Mouse (Mus musculus) gastrocnemius, postnatal 36 days (tissue): ENCODE results near the gene Tspear. TPM values are rescaled to one million over a fixed set of nuclear protein-coding genes. Genes with fewer than 3 reads are reported as not detected.
"Not testable (repeated sequence)": the region's sequence is repeated elsewhere in the genome, so short reads cannot be mapped to it uniquely, and the experiment has no call there.

ENCODE experiments used
- DNase-seq, 2 experiments: peaks; one replicate each; pipeline ENCODE4 v3.0.0; 2022
- intact Hi-C: fragments of 180-260 bp; cut with DNase I; formaldehyde crosslinking; loops from one replicate; pipeline ENCODE4 v1.15.1; 2025
- total RNA-seq, 2 experiments: library from RNA; stranded (reverse); gene quantifications; 2 replicates each; pipeline ENCODE4 v1.2.3; 2021

The Tspear gene
- total RNA-seq, 2 experiments from 2014 or later = not detected

GRCm38 (mm10) chr10:77709831-77710230 is 23.5 kb downstream of the Tspear start:
- intact Hi-C loops = loop anchor here (5.0 kb wide), 1 partner anchor 227 kb away; no protein-coding TSS in a partner anchor

GRCm38 (mm10) chr10:77711157-77711556 is 24.8 kb downstream of the Tspear start, which contains the start of gene Gm10024:
Gm10024 (plus strand) TSS chr10:77711457.
- intact Hi-C loops, DNase-seq: not testable (repeated sequence)

More at GRCm38 (mm10) chr10:77709831-77710230, 23.5 kb downstream of the Tspear start:
- DNase-seq = no peak

GRCm38 (mm10) chr10:77713734-77714133 is 27.4 kb downstream of the Tspear start:
- DNase-seq = no peak
- intact Hi-C loops = no loop called here

DNA sequence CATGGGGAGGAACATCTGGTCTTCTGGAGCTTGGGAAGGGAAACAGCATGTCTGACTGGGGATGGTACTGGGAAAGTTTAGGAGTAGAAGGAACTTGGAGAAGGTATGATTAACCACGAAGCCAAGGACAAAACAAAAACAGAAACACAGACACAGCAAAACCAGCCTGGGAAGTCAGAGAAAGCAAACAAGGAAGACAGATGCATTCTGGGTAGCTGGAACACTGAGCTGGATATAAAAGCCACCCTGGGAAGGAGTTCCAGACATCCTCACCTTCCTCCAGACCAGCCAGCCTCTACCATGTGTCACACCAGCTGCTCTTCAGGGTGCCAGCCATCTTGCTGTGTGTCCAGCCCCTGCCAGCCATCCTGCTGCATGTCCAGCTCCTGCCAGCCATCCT is 29.1 kb downstream of the Tspear start, which contains the start of gene Gm10142:
Gene Gm10142, plus strand, starts transcription at position 301 of the 400 bp plus-strand sequence.
- no peak for DNase-seq
- intact Hi-C loops = no loop called here

DNA sequence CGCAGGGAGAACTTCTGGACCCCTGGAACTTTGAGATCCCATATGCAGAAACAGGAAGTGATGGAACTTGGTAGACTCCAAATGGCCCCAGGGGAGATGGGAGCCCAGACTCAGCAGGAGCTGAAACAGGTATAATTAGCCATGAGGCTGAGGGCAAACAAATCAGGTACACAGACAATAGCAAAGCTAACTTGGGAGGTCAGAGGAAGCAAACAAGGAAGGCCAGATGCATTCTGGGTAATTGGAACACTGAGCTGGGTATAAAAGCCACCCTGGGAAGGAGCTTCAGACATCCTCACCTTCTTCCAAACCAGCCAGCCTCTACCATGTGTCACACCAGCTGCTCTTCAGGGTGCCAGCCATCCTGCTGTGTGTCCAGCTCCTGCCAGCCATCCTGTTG is 33.9 kb downstream of the Tspear start, which contains the start of gene Krtap12-1:
Gene Krtap12-1, plus strand, starts transcription at position 301 of the 400 bp plus-strand sequence.
- intact Hi-C loops, DNase-seq: not testable (repeated sequence)

DNA sequence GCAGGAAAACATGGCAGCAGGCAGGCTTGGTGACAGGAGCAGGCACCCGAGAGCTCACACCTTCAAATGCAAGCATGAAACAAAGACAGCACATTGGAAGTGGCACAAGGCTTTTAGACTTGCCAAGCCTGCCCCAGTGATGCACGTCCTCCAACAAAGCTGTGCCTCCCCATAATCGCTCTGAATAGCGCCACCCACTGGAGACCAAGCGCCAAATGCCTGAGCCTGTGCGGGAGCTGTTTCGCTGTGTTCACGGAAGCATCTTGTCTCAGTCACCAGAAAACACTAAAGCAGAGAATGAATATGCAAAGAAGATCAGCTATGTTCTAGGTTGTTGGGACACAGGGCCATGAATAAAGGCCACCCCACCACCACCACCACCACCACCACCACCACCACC is 38.5 kb downstream of the Tspear start:
- DNase-seq = no peak
- intact Hi-C loops = no loop called here

- intact Hi-C loops = no loop called here
- no peak for DNase-seq
Measured at GRCm38 (mm10) chr10:77726186-77726585, 39.8 kb downstream of the Tspear start, which contains the start of gene Gm10100. Gm10100 (plus strand) TSS chr10:77726486.

GRCm38 (mm10) chr10:77728280-77728679 is 41.9 kb downstream of the Tspear start:
- intact Hi-C loops = no loop called here
- DNase-seq = no peak

DNA sequence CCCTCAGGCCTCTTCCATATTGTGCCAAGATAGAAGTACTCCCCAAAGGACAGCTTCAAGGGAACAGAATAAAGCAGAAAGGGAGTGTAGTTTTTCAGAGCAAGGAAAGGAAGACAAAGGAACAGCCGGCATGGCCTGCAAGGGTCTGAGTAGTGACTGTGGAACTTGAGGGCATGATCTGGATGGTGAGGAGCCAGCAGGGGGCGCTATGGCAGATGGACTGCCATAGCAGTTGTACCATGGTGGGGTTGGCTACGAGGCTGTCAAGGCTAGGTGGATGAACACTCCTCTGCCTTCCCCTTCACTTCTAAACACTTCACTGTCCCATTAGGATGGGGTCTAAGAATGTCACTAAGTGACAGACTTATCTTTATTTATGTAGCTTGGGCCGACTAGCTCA is 42.9 kb downstream of the Tspear start:
- no peak for DNase-seq
- intact Hi-C loops = no loop called here

DNA sequence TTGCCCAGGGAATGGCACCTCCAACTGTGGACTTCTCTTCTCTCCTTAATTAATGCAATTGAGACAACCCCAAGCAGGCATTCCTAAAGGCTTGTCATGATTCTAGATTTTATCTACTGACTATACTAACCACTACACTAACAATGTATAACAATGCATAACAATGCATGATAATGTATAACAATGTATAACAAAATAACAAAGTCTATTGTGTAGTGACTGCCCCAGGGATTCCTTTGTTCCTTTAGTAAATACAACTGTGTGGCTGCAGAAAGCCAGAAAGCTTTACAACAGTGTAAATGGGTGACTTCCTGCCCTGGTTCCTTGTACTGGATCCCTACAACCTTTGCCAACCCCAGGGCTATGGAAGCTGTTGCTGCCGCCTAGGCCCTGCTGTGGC is 49.6 kb downstream of the Tspear start:
- intact Hi-C loops = no loop called here
- no peak for DNase-seq

DNA sequence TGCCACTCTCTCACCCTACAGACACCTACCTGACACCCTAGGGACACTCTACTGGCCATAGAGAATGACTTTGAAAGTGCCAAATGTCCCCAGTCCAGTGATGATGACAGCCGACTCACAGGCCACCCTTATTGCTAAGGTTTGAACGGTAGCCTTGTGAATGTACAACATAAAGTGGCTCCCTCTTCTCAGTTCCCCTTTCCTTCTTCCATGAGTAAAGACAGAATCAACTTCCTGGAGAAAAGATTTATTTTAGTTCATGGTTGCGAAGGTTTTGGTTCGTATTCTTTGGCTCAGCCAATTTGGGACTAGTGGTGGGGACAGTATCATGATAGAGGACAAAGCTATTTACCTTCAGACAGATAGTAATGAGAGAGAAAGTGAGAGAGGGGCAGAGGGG is 52.6 kb downstream of the Tspear start:
- no peak for DNase-seq
- intact Hi-C loops = no loop called here

DNA sequence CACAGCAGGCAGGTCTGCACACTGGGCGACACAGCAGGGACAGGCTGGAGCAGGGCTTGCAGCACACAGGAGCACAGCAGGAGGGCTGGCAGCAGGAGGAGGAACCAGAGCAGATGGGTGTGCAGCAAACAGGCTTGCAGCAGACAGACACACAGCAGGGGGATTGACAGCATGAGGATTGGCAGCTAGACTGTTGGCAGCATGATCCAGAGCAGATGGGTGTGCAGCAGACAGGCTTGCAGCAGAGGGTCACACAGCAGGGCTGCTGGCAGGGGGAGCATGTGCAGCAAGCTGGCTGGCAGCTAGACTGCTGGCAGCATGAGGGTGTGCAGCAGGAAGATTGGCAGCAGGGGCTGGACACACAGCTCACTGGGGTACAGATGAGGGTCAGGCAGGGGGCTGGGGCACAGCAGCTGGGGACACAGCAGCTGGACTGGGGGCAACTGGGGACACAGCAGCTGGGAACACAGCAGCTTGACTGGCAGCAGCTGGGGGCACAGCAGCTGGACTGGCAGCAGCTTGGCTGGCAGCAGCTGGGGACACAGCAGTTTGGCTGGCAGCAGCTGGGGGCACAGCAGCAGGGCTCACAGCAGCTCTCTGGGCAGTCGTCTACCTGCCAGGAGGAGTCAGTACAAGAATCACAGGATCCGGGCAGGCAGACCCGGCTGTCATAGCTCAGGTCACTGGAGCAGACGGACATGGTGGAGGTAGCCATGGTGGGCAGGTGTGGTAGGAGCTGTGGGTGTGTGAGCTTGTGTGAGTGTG is 55.7 kb downstream of the Tspear start, which contains the start of gene Gm18596:
Gene Gm18596, minus strand, starts transcription at position 715 of the 765 bp plus-strand sequence.
- intact Hi-C loops, DNase-seq: not testable (repeated sequence)

DNA sequence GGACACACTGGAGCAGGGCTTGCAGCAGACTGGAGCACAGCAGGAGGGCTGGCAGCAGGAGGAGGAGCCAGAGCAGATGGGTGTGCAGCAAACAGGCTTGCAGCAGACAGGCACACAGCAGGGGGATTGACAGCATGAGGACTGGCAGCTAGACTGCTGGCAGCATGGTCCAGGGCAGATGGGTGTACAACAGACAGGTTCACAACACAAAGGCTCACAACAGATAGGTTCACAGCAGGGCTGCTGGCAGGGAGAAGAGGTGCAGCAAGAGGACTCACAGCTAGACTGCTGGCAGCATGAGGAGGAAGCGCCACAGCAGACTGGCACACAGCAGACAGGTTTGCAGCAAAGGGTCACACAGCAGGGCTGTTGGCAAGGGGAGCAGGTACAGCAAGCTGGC is 64.3 kb downstream of the Tspear start:
- DNase-seq, intact Hi-C loops: not testable (repeated sequence)

DNA sequence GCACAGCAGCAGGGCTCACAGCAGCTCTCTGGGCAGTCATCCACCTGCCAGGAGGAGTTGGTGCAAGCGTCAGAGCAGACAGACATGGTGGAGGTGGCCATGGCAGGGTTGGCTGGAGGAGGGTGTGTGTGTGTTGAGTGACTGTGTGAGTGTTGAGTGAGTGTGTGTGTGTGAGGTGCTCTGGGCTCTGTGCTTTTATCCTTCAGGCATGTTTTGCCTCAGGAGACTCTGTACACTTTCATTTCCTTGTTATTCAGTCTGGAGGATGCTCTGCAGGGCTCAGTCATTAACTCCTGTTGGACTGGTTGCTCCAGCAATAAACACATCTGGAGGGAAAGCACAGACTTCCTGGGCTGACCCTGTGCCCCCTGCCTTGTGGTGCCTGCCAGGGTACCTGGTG is 64.9 kb downstream of the Tspear start, which contains the start of gene Gm9736:
Gene Gm9736, minus strand, starts transcription at position 101 of the 400 bp plus-strand sequence.
- DNase-seq, intact Hi-C loops: not testable (repeated sequence)

GRCm38 (mm10) chr10:77752312-77752711 is 65.9 kb downstream of the Tspear start:
- DNase-seq, intact Hi-C loops: not testable (repeated sequence)

- DNase-seq = no peak
- intact Hi-C loops = no loop called here
Measured at GRCm38 (mm10) chr10:77753448-77753847, 67.1 kb downstream of the Tspear start.

- intact Hi-C loops, DNase-seq: not testable (repeated sequence)
Measured at GRCm38 (mm10) chr10:77759582-77759981, 73.2 kb downstream of the Tspear start, which contains the start of gene Gm3233. Gm3233 (minus strand) TSS chr10:77759682.

DNA sequence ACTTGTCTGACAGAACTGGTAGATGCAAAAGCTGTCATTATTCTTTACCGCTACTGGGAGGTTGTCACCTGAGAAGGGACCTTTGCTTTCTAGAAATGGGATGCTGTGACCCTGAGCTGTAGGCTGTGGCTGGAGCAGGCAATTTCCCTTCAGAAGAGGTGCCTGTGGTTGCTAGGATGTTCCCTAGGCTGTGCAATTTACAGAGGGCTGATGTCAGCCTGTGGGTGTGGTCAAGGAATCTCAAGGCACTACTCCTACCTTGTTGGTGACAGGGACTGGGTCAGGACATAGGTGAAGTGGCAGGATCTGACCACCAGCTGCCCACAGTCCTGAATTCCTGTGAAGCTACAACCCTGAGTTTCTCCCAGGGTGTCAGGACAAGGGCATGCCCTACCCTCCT is 83.4 kb downstream of the Tspear start:
- intact Hi-C loops = no loop called here
- DNase-seq = no peak

DNA sequence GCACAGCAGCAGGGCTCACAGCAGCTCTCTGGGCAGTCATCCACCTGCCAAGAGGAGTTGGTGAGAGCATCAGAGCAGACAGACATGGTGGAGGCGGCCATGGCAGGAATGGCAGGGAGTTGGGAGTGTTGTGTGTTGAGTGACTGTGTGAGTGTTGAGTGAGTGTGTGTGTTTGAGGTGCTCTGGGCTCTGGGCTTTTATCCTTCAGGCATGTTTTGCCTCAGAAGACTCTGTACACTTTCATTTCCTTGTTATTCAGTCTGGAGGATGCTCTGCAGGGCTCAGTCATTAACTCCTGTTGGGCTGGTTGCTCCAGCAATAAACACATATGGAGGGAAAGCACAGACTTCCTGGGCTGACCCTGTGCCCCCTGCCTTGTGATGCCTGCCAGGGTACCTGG is 84.9 kb downstream of the Tspear start, which contains the start of gene Gm3238:
Gene Gm3238, minus strand, starts transcription at position 101 of the 400 bp plus-strand sequence.
- intact Hi-C loops, DNase-seq: not testable (repeated sequence)

DNA sequence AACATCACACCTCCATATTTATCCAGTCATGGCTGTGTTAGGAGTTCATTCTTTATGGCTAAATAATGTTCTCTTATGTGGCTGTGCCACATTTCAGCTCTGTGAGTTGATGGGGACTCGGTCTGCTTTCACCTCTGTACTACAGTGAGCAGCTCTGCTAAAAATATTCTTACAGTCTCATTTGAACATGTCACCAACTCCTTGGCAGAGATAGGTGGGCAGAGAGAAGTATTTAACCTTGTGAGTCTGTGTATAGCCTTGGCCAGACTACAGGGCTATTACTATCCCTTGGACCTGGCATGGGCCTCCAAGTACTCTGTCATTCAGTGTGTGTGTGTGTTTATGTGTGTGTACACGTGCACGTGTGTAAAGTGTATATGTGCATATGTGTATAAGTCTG is 85.8 kb downstream of the Tspear start:
- DNase-seq, intact Hi-C loops: not testable (repeated sequence)

GRCm38 (mm10) chr10:77776844-77777243 is 90.5 kb downstream of the Tspear start, which contains the start of gene Gm7138:
Gm7138 (minus strand) TSS chr10:77776944.
- intact Hi-C loops, DNase-seq: not testable (repeated sequence)
